Mouse (Mus musculus): Measurements from ENCODE around the gene H2-D1. TPM values are rescaled to one million over a fixed set of nuclear protein-coding genes. Genes with fewer than 3 reads are reported as not detected.
"Not testable (repeated sequence)": the region's sequence is repeated elsewhere in the genome, so short reads cannot be mapped to it uniquely, and the experiment has no call there.

The H2-D1 gene
- polyA plus RNA-seq, 1 experiment from 2014 or later: 37.5 TPM

- Histone ChIP-seq H3K36me3 (ENCODE audit: control insufficient read depth, insufficient read depth, low read length) (no peaks in the 10 kb centered on the region), H3K27me3 (replicated peaks; ENCODE audit: control insufficient read depth, insufficient read depth, low read length) (0 out of 2 replicates have a peak, but pooled peaks cover 4% of the 10 kb centered on the region), H3K4me3 (ENCODE audit: low read depth, low read length) (no peak overlapping the region), H3K4me2 (ENCODE audit: low read length) (no peak overlapping the region), H3K4me1 (ENCODE audit: control insufficient read depth, insufficient read depth, low read length) (no peaks in the 10 kb centered on the region), H3K9ac (ENCODE audit: low read length) (no peak overlapping the region), H3K9me3 (replicated peaks; ENCODE audit: control insufficient read depth, low read length) (no peaks in the 10 kb centered on the region), H3K27ac (ENCODE audit: low read depth, low read length) (no peak overlapping the region)
- 86% methylated on average over 10 of the region's 10 CpGs for WGBS
- DNase-seq (ENCODE audit: low spot score) (no peak), ATAC-seq (no peak)
These were observed 41.3 kb downstream of the H2-D1 start for GRCm38 (mm10) chr17:35303756-35304350.

GRCm38 (mm10) chr17:35304478-35304877, 41.9 kb downstream of the H2-D1 start:
- Histone ChIP-seq H3K4me3 (ENCODE audit: low read depth, low read length) (no peak overlapping the region), H3K9me3 (replicated peaks; ENCODE audit: control insufficient read depth, low read length) (no peaks in the 10 kb centered on the region), H3K27me3 (replicated peaks; ENCODE audit: control insufficient read depth, insufficient read depth, low read length) (0 out of 2 replicates have a peak, but pooled peaks cover 4% of the 10 kb centered on the region), H3K27ac (ENCODE audit: low read depth, low read length) (no peak overlapping the region), H3K4me1 (ENCODE audit: control insufficient read depth, insufficient read depth, low read length) (no peaks in the 10 kb centered on the region), H3K4me2 (ENCODE audit: low read length) (no peak overlapping the region), H3K9ac (ENCODE audit: low read length) (no peak overlapping the region), H3K36me3 (ENCODE audit: control insufficient read depth, insufficient read depth, low read length) (no peaks in the 10 kb centered on the region)
- DNase-seq (ENCODE audit: low spot score): no peak
- 73% methylated on average over 6 of the region's 6 CpGs for WGBS
- no peak for ATAC-seq

- H3K36me3 ChIP-seq (ENCODE audit: control insufficient read depth, insufficient read depth, low read length); H3K9me3 ChIP-seq (replicated peaks; ENCODE audit: control insufficient read depth, low read length); H3K4me3 ChIP-seq (ENCODE audit: low read depth, low read length); H3K4me1 ChIP-seq (ENCODE audit: control insufficient read depth, insufficient read depth, low read length); ATAC-seq; DNase-seq (ENCODE audit: low spot score); H3K9ac ChIP-seq (ENCODE audit: low read length); H3K27me3 ChIP-seq (replicated peaks; ENCODE audit: control insufficient read depth, insufficient read depth, low read length); H3K27ac ChIP-seq (ENCODE audit: low read depth, low read length); H3K4me2 ChIP-seq (ENCODE audit: low read length): not testable (repeated sequence)
- WGBS: 82% methylated on average over 8 of the region's 8 CpGs
These were observed 42.4 kb downstream of the H2-D1 start for GRCm38 (mm10) chr17:35304921-35305320.

Small RNAs within 50 kb of the gene (microRNA-seq; reads per million reads assigned to microRNA genes)
- gene Mir6975 (1.3 reads per million, percentile 3 among the genes with 10 or more reads in this experiment), gene Mir8094 (not detected)

Other genes starting within 250 kb of the H2-D1 start
- gene Vwa7, start 246.2 kb upstream of the H2-D1 start, polyA plus RNA-seq (2014; fragmentation: Nextera tagmentation; extraction: Ambion mirVana): 0.05 and 0.11 TPM in 2 replicates
- gene Sapcd1, start 234.7 kb upstream of the H2-D1 start, polyA plus RNA-seq (2014; fragmentation: Nextera tagmentation; extraction: Ambion mirVana): 2.9 and 6.2 TPM in 2 replicates
- 2.3 and 2.6 TPM in 2 replicates for gene Msh5, start 216.0 kb upstream of the H2-D1 start, polyA plus RNA-seq (2014; fragmentation: Nextera tagmentation; extraction: Ambion mirVana)
- gene Clic1, start 212.8 kb upstream of the H2-D1 start, polyA plus RNA-seq (2014; fragmentation: Nextera tagmentation; extraction: Ambion mirVana): 28.3 and 37.3 TPM in 2 replicates
- 617 and 661 TPM in 2 replicates for gene Ddah2, start 203.7 kb upstream of the H2-D1 start, polyA plus RNA-seq (2014; fragmentation: Nextera tagmentation; extraction: Ambion mirVana)
- not detected in 2 replicates for gene Ly6g6c, start 197.3 kb upstream of the H2-D1 start, polyA plus RNA-seq (2014; fragmentation: Nextera tagmentation; extraction: Ambion mirVana)
- gene Mpig6b, start 196.5 kb upstream of the H2-D1 start, polyA plus RNA-seq (2014; fragmentation: Nextera tagmentation; extraction: Ambion mirVana): 0.28 and 0.42 TPM in 2 replicates
- 10.1 and 10.7 TPM in 2 replicates for gene Ly6g6e, start 185.8 kb upstream of the H2-D1 start, polyA plus RNA-seq (2014; fragmentation: Nextera tagmentation; extraction: Ambion mirVana)
- gene Ly6g6d, start 184.7 kb upstream of the H2-D1 start, polyA plus RNA-seq (2014; fragmentation: Nextera tagmentation; extraction: Ambion mirVana): 0.76 and 1.1 TPM in 2 replicates
- gene Ly6g6f, start 177.1 kb upstream of the H2-D1 start, polyA plus RNA-seq (2014; fragmentation: Nextera tagmentation; extraction: Ambion mirVana): 0.15 TPM in 1 of 2 replicates, not detected in the other
- gene Abhd16a, start 173.5 kb upstream of the H2-D1 start, polyA plus RNA-seq (2014; fragmentation: Nextera tagmentation; extraction: Ambion mirVana): 69.9 and 75.7 TPM in 2 replicates
- not detected in 2 replicates for gene Ly6g5c, start 154.5 kb upstream of the H2-D1 start, polyA plus RNA-seq (2014; fragmentation: Nextera tagmentation; extraction: Ambion mirVana)
- 0.89 and 1.1 TPM in 2 replicates for gene Ly6g5b, start 147.3 kb upstream of the H2-D1 start, polyA plus RNA-seq (2014; fragmentation: Nextera tagmentation; extraction: Ambion mirVana)
- gene Gpank1, start 141.3 kb upstream of the H2-D1 start, polyA plus RNA-seq (2014; fragmentation: Nextera tagmentation; extraction: Ambion mirVana): 31.3 and 34.2 TPM in 2 replicates
- 313 and 353 TPM in 2 replicates for gene Csnk2b, start 140.7 kb upstream of the H2-D1 start, polyA plus RNA-seq (2014; fragmentation: Nextera tagmentation; extraction: Ambion mirVana)
- 5.2 and 5.5 TPM in 2 replicates for gene D17H6S53E, start 136.4 kb upstream of the H2-D1 start, polyA plus RNA-seq (2014; fragmentation: Nextera tagmentation; extraction: Ambion mirVana)
- 0.22 and 0.29 TPM in 2 replicates for gene Apom, start 130.7 kb upstream of the H2-D1 start, polyA plus RNA-seq (2014; fragmentation: Nextera tagmentation; extraction: Ambion mirVana)
- gene Bag6, start 127.6 kb upstream of the H2-D1 start, polyA plus RNA-seq (2014; fragmentation: Nextera tagmentation; extraction: Ambion mirVana): 128 and 144 TPM in 2 replicates
- 117 and 141 TPM in 2 replicates for gene Prrc2a, start 97.8 kb upstream of the H2-D1 start, polyA plus RNA-seq (2014; fragmentation: Nextera tagmentation; extraction: Ambion mirVana)
- gene Aif1, start 86.7 kb upstream of the H2-D1 start, polyA plus RNA-seq (2014; fragmentation: Nextera tagmentation; extraction: Ambion mirVana): 6.9 and 7.3 TPM in 2 replicates
- 6.1 and 8.0 TPM in 2 replicates for gene Lst1, start 74.3 kb upstream of the H2-D1 start, polyA plus RNA-seq (2014; fragmentation: Nextera tagmentation; extraction: Ambion mirVana)
- 0.39 TPM in 1 of 2 replicates, not detected in the other for gene Ltb, start 68.3 kb upstream of the H2-D1 start, polyA plus RNA-seq (2014; fragmentation: Nextera tagmentation; extraction: Ambion mirVana)
- not detected in 2 replicates for gene Tnf, start 60.7 kb upstream of the H2-D1 start, polyA plus RNA-seq (2014; fragmentation: Nextera tagmentation; extraction: Ambion mirVana)
- gene Lta, start 57.4 kb upstream of the H2-D1 start, polyA plus RNA-seq (2014; fragmentation: Nextera tagmentation; extraction: Ambion mirVana): 0.13 and 0.21 TPM in 2 replicates
- not detected in 2 replicates for gene Gm16181, start 41.9 kb upstream of the H2-D1 start, polyA plus RNA-seq (2014; fragmentation: Nextera tagmentation; extraction: Ambion mirVana)
- 44.0 and 61.1 TPM in 2 replicates for gene Atp6v1g2, start 29.1 kb upstream of the H2-D1 start, polyA plus RNA-seq (2014; fragmentation: Nextera tagmentation; extraction: Ambion mirVana)
- gene Nfkbil1, start 26.9 kb upstream of the H2-D1 start, polyA plus RNA-seq (2014; fragmentation: Nextera tagmentation; extraction: Ambion mirVana): 5.1 and 5.2 TPM in 2 replicates
- gene Ddx39b, start 21.0 kb upstream of the H2-D1 start, polyA plus RNA-seq (2014; fragmentation: Nextera tagmentation; extraction: Ambion mirVana): 478 and 489 TPM in 2 replicates
- gene H2-Q1, start 57.7 kb downstream of the H2-D1 start, polyA plus RNA-seq (2014; fragmentation: Nextera tagmentation; extraction: Ambion mirVana): 0.46 TPM in 1 of 2 replicates, not detected in the other
- 1.1 and 2.1 TPM in 2 replicates for gene H2-Q2, start 79.5 kb downstream of the H2-D1 start, polyA plus RNA-seq (2014; fragmentation: Nextera tagmentation; extraction: Ambion mirVana)
- 0.54 and 0.60 TPM in 2 replicates for gene H2-Q4, start 116.9 kb downstream of the H2-D1 start, polyA plus RNA-seq (2014; fragmentation: Nextera tagmentation; extraction: Ambion mirVana)
- gene H2-Q6, start 162.1 kb downstream of the H2-D1 start, polyA plus RNA-seq (2014; fragmentation: Nextera tagmentation; extraction: Ambion mirVana): 0.28 and 0.38 TPM in 2 replicates
- gene H2-Q7, start 176.4 kb downstream of the H2-D1 start, polyA plus RNA-seq (2014; fragmentation: Nextera tagmentation; extraction: Ambion mirVana): 1.5 and 2.0 TPM in 2 replicates
- gene H2-Q10, start 207.4 kb downstream of the H2-D1 start, polyA plus RNA-seq (2014; fragmentation: Nextera tagmentation; extraction: Ambion mirVana): 0.23 TPM in 1 of 2 replicates, not detected in the other
- 0.20 TPM in 1 of 2 replicates, not detected in the other for gene Pou5f1, start 243.3 kb downstream of the H2-D1 start, polyA plus RNA-seq (2014; fragmentation: Nextera tagmentation; extraction: Ambion mirVana)

Measured in forebrain, embryonic 14.5 days (tissue).